Mouse (Mus musculus) adrenal gland (tissue): ENCODE measurements around the gene Tuba1b.

Experiments
- intact Hi-C: fragments of 180-260 bp; cut with DNase I; formaldehyde crosslinking; loops from one replicate; pipeline ENCODE4 v1.15.1; 2025

Tuba1b gene

GRCm38 (mm10) chr15:98893940-98894745, 40.2 kb downstream of the Tuba1b start, which contains the start of gene Rhebl1:
TSS of gene Rhebl1 (minus strand) at chr15:98894540.
- intact Hi-C loops, result loop anchor here (2.0 to 5.0 kb wide), 2 partner anchors 35 to 98 kb away; no protein-coding TSS in a partner anchor

DNA sequence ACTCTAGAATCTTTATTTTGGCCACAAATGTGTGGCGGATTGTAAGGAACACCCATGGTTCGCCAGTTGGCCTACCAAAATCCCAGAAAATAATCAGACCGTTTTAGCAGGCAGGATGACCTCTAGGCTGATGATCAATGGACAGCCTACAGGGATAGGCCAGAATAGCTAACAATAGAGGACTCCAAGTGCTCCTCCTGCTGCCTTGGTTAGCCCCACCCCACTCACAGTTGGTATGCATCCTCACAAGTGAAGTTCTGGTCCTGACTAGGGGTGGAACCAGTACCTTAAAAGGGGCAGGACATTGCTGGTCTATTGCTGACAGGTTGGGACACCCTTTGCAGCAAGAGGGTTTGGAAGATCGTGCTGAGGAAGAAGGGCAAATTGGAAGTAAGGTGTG, 41.3 kb downstream of the Tuba1b start:
- intact Hi-C loops, result loop anchor here (2.0 to 5.0 kb wide), 2 partner anchors 36 to 99 kb away; no protein-coding TSS in a partner anchor

GRCm38 (mm10) chr15:98891907-98892606, 42.3 kb downstream of the Tuba1b start:
- intact Hi-C loops, result loop anchor here (2.0 to 5.0 kb wide), 2 partner anchors 37 to 100 kb away; no protein-coding TSS in a partner anchor

DNA sequence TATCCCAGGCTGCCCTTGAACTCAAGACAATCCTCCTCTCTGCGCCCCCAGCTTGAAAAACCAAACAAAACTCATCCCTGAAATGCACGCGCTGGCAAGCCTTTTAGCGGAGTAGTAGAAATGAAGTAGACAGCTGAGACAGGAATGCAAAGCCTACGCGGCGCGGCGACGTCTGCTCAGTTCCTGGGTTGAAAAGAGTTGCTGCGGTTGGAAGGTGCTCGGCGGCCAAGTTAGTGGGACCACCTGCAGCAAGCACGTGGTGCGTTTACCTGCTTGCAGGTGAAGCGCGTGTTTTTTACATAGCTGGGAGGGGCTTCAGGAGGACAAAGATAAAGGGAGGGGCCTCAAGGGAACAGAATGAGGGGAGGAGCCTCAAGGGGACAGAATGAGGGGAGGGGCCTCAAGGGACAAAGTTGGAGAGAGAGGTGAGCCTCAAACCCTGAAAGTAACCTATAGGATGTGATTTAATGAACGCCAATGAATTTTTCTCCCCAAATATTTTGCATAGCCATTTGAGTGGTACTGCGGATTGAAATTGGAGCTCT, 43.1 kb downstream of the Tuba1b start:
- intact Hi-C loops, result loop anchor here (5.0 kb wide), 1 partner anchor 101 kb away; no protein-coding TSS in a partner anchor

DNA sequence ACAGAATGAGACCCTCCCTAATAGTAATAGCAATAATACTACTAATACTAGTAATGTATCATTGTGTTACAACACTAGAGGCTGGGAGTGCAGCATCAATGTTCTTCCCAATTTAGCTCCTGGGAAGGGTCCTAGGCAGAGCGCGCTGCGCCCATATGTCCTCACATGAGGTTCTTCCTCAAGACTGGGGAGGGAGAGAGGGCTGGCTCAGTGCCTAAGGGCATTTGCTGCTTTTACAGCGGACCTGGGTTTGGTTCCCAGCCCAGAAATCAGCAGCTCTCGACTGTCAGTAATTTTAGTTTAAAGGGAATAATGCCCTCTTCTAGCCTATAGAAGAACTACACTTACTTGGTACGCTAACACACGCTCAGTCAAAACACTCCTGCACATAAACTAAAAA, 46.8 kb downstream of the Tuba1b start:
- intact Hi-C loops, result no loop called here

GRCm38 (mm10) chr15:98886667-98887387, 47.5 kb downstream of the Tuba1b start:
- intact Hi-C loops, result no loop called here

- intact Hi-C loops, result no loop called here
Observed at GRCm38 (mm10) chr15:98884106-98884505, 50.3 kb downstream of the Tuba1b start.

DNA sequence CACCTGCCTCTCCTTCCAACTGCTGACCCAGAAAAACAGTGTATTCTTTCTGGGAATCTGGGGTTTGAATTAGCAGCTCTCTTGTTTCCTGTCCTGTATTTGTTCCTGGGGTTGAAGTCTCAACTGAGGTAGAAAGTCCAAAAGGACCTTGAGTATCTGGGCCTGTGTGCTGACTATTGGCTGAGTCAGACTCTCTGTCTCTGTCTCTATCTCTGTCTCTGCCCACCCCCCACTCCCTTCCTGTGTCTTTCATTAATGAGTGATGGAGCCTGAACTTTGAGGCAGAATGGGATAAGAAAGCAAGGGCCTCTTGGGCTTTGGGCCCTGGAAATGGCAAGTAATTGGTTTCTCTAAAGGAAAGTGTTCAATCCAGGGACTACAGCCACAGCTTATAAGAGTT, 50.7 kb downstream of the Tuba1b start:
- intact Hi-C loops, result no loop called here

- intact Hi-C loops, result no loop called here
Observed at GRCm38 (mm10) chr15:98881656-98882008, 52.7 kb downstream of the Tuba1b start.
